Mouse (Mus musculus) kidney, embryonic 16.5 days (tissue): ENCODE measurements around the gene Ndfip2. TPM values are rescaled to one million over a fixed set of nuclear protein-coding genes. Genes with fewer than 3 reads are reported as not detected.

Experiments
- ATAC-seq: fragments of 200-750 bp; cut with Nextera tagmentation; 2 replicates; pipeline ENCODE4 v1.8.0; 2017; ENCODE audit warnings: moderate TSS enrichment; ENCODE audit not compliant: low FRiP score, low TSS enrichment
- H3K27ac ChIP-seq: fragments of 300-500 bp; sonication (generic); 2 replicates; pipeline ENCODE4 v1.5.1; 2014; ENCODE audit warnings: low read length
- H3K27me3 ChIP-seq: fragments of 300-500 bp; sonication (generic); 2 replicates; pipeline ENCODE4 v1.6.1; 2014; ENCODE audit warnings: low read length, control low read depth, mixed read lengths; ENCODE audit not compliant: insufficient read depth
- H3K36me3 ChIP-seq: fragments of 300-500 bp; sonication (generic); 2 replicates; pipeline ENCODE4 v1.6.1; 2014; ENCODE audit warnings: low read length, control low read depth, mixed read lengths; ENCODE audit not compliant: insufficient read depth
- H3K4me1 ChIP-seq: fragments of 300-500 bp; sonication (generic); 2 replicates; pipeline ENCODE4 v1.6.1; 2014; ENCODE audit warnings: low read length, control low read depth, mixed read lengths; ENCODE audit not compliant: insufficient read depth
- H3K4me2 ChIP-seq: fragments of 300-500 bp; sonication (generic); replicated peaks from 2 replicates; pipeline ENCODE4 v1.6.1; 2014; ENCODE audit warnings: low read depth, low read length
- H3K4me3 ChIP-seq: fragments of 300-500 bp; sonication (generic); 2 replicates; pipeline ENCODE4 v1.5.1; 2014; ENCODE audit warnings: mild to moderate bottlenecking, low read length
- H3K9ac ChIP-seq: fragments of 300-500 bp; sonication (generic); replicated peaks from 2 replicates; pipeline ENCODE4 v1.6.1; 2014; ENCODE audit warnings: low read length
- H3K9me3 ChIP-seq: fragments of 300-500 bp; sonication (generic); 2 replicates; pipeline ENCODE4 v1.6.1; 2016; ENCODE audit warnings: low read length, control low read depth
- WGBS: fragments of 180-500 bp; shearing (Covaris S2); extraction: QIAGEN DNeasy Blood & Tissue Kit; methylation state at CpG from one replicate; pipeline ENCODE4 v1.1.7; 2014; 5-methylcytosine and 5-hydroxymethylcytosine counted together
- polyA plus RNA-seq: library from polyadenylated mRNA; unstranded; fragments of >200 nt; fragmentation: Nextera tagmentation; extraction: Ambion mirVana; gene quantifications from 2 replicates; pipeline ENCODE4 v1.2.1, GENCODE M21; 2015

Ndfip2 gene
- polyA plus RNA-seq = 69.6 and 69.9 TPM in 2 replicates

GRCm38 (mm10) chr14:105258379-105259034, at the start of gene Ndfip2:
Gene Ndfip2 (plus strand): TSS chr14:105258573.
- Histone ChIP-seq H3K9ac (peak within 1 kb of the TSS; percentile 94), H3K4me2 (peak within 1 kb of the TSS; percentile 64), H3K36me3 (no peaks in the 10 kb centered on the region), H3K4me1 (peaks cover 10% of the 10 kb centered on the region; the same call in 1 of the 2 replicates), H3K27me3 (no peaks in the 10 kb centered on the region), H3K9me3 (no peaks in the 10 kb centered on the region), H3K27ac (peak within 1 kb of the TSS; percentile 95), H3K4me3 (peak within 1 kb of the TSS; percentile 89)
- peak; percentile 98 for ATAC-seq
- under 1% methylated on average over 64 of the region's 70 CpGs for WGBS

- WGBS = 71% methylated on average over 9 of the region's 9 CpGs
Observed at GRCm38 (mm10) chr14:105219525-105220376, 38.6 kb upstream of the Ndfip2 start.

GRCm38 (mm10) chr14:105222240-105222639, 36.1 kb upstream of the Ndfip2 start:
- Histone ChIP-seq H3K27ac (no peak overlapping the region), H3K9me3 (no peaks in the 10 kb centered on the region), H3K27me3 (no peaks in the 10 kb centered on the region), H3K9ac (no peak overlapping the region), H3K36me3 (no peaks in the 10 kb centered on the region), H3K4me1 (no peaks in the 10 kb centered on the region), H3K4me2 (no peak overlapping the region), H3K4me3 (no peak overlapping the region)
- no peak for ATAC-seq
- WGBS = 65% methylated on average over 4 of the region's 4 CpGs

More at GRCm38 (mm10) chr14:105219525-105220376, 38.6 kb upstream of the Ndfip2 start:
- Histone ChIP-seq H3K4me2 (no peak overlapping the region), H3K27me3 (no peaks in the 10 kb centered on the region), H3K4me1 (no peaks in the 10 kb centered on the region), H3K4me3 (no peak overlapping the region), H3K9ac (no peak overlapping the region), H3K9me3 (no peaks in the 10 kb centered on the region), H3K27ac (no peak overlapping the region), H3K36me3 (no peaks in the 10 kb centered on the region)
- ATAC-seq = no peak

- H3K4me2 ChIP-seq = no peak overlapping the region
- no peaks in the 10 kb centered on the region for H3K27me3 ChIP-seq
- no peak overlapping the region for H3K9ac ChIP-seq
- H3K27ac ChIP-seq = no peak overlapping the region
- H3K4me1 ChIP-seq = no peaks in the 10 kb centered on the region
- 88% methylated on average over 4 of the region's 4 CpGs for WGBS
- H3K9me3 ChIP-seq = no peaks in the 10 kb centered on the region
- no peak overlapping the region for H3K4me3 ChIP-seq
- no peak for ATAC-seq
- H3K36me3 ChIP-seq = no peaks in the 10 kb centered on the region
Observed at GRCm38 (mm10) chr14:105225790-105226189, 32.6 kb upstream of the Ndfip2 start.

GRCm38 (mm10) chr14:105232421-105232820, 26.0 kb upstream of the Ndfip2 start:
- WGBS = 42% methylated on average over 6 of the region's 6 CpGs
- no peak overlapping the region for H3K27ac ChIP-seq
- H3K4me2 ChIP-seq = no peak overlapping the region
- no peak overlapping the region for H3K4me3 ChIP-seq
- H3K4me1 ChIP-seq = no peaks in the 10 kb centered on the region
- no peaks in the 10 kb centered on the region for H3K36me3 ChIP-seq
- no peak overlapping the region for H3K9ac ChIP-seq
- peak; percentile 46; the same call in 1 of the 2 replicates for ATAC-seq
- H3K9me3 ChIP-seq = no peaks in the 10 kb centered on the region
- H3K27me3 ChIP-seq = no peaks in the 10 kb centered on the region

- Histone ChIP-seq H3K27ac (no peak overlapping the region), H3K9me3 (no peaks in the 10 kb centered on the region), H3K4me2 (no peak overlapping the region), H3K4me1 (no peaks in the 10 kb centered on the region), H3K36me3 (no peaks in the 10 kb centered on the region), H3K27me3 (no peaks in the 10 kb centered on the region), H3K4me3 (no peak overlapping the region), H3K9ac (no peak overlapping the region)
- WGBS = 65% methylated on average over 4 of the region's 4 CpGs
- no peak for ATAC-seq
Observed at GRCm38 (mm10) chr14:105236596-105236995, 21.8 kb upstream of the Ndfip2 start.

- H3K9ac ChIP-seq = no peak overlapping the region
- no peak overlapping the region for H3K27ac ChIP-seq
- H3K27me3 ChIP-seq = no peaks in the 10 kb centered on the region
- WGBS = 55% methylated on average over 9 of the region's 9 CpGs
- H3K36me3 ChIP-seq = no peaks in the 10 kb centered on the region
- no peak for ATAC-seq
- no peak overlapping the region for H3K4me3 ChIP-seq
- no peaks in the 10 kb centered on the region for H3K4me1 ChIP-seq
- no peaks in the 10 kb centered on the region for H3K9me3 ChIP-seq
- H3K4me2 ChIP-seq = no peak overlapping the region
Observed at GRCm38 (mm10) chr14:105237736-105238135, 20.6 kb upstream of the Ndfip2 start.

- no peaks in the 10 kb centered on the region for H3K4me1 ChIP-seq
- WGBS = 49% methylated on average over 5 of the region's 5 CpGs
- H3K36me3 ChIP-seq = no peaks in the 10 kb centered on the region
- H3K9ac ChIP-seq = no peak overlapping the region
- no peaks in the 10 kb centered on the region for H3K27me3 ChIP-seq
- H3K9me3 ChIP-seq = no peaks in the 10 kb centered on the region
- H3K4me2 ChIP-seq = no peak overlapping the region
- no peak overlapping the region for H3K27ac ChIP-seq
- no peak for ATAC-seq
- no peak overlapping the region for H3K4me3 ChIP-seq
Observed at GRCm38 (mm10) chr14:105238450-105239038, 19.8 kb upstream of the Ndfip2 start.

- Histone ChIP-seq H3K27ac (no peak overlapping the region), H3K4me1 (no peaks in the 10 kb centered on the region), H3K9me3 (no peaks in the 10 kb centered on the region), H3K4me3 (no peak overlapping the region), H3K36me3 (no peaks in the 10 kb centered on the region), H3K9ac (no peak overlapping the region), H3K27me3 (no peaks in the 10 kb centered on the region), H3K4me2 (no peak overlapping the region)
- WGBS = 77% methylated on average over 10 of the region's 10 CpGs
- no peak for ATAC-seq
Observed at GRCm38 (mm10) chr14:105240120-105240519, 18.3 kb upstream of the Ndfip2 start.
